8 mouse cellular contexts compared by ENCODE assay signal in genomic region chr15:27795942-27796867, GRCm38 (mm10).
A peak's percentile ranks its signal among the peaks of the same experiment; 100 is the strongest.
DNase-seq lines count a peak whose midpoint lies in the region; ATAC-seq lines count a peak whose summit lies in the region.

No protein-coding gene starts in this region.

- H3K9ac ChIP-seq in heart, embryonic 13.5 days: no peak overlapping the region
- no peak overlapping the region for H3K9ac ChIP-seq in liver, embryonic 11.5 days (ENCODE audit: low read depth, low read length)

- no peaks in the 10 kb centered on the region for H3K27me3 ChIP-seq in heart, embryonic 13.5 days (replicated peaks)
- no peaks in the 10 kb centered on the region for H3K27me3 ChIP-seq in liver, embryonic 11.5 days (replicated peaks; ENCODE audit: control insufficient read depth, insufficient read depth, low read length)

- H3K36me3 ChIP-seq in heart, embryonic 13.5 days: peaks cover 28% of the 10 kb centered on the region
- H3K36me3 ChIP-seq in liver, embryonic 11.5 days (ENCODE audit: control insufficient read depth, insufficient read depth, low read length): no peaks in the 10 kb centered on the region

- peak; percentile 35 for ATAC-seq in frontal cortex, adult (ENCODE audit: low TSS enrichment)
- no peak for ATAC-seq in heart, embryonic 13.5 days (ENCODE audit: extremely low read depth, insufficient number of reproducible peaks, low FRiP score, low TSS enrichment)
- no peak for ATAC-seq in liver, embryonic 11.5 days (replicated peaks; ENCODE audit: low FRiP score)
- ATAC-seq in megakaryocyte-erythroid progenitor cell, adult 5-6 weeks (replicated peaks; ENCODE audit: low FRiP score, low TSS enrichment, poor library complexity, severe bottlenecking): no peak

- peak overlapping the region; percentile 70 for H3K27ac ChIP-seq in heart, embryonic 13.5 days (replicated peaks)
- H3K27ac ChIP-seq in liver, embryonic 11.5 days (ENCODE audit: low read depth, low read length): peak overlapping the region; percentile 57; the same call in 1 of the 2 replicates

- no peak for DNase-seq in frontal cortex, postnatal 10 days (ENCODE audit: low spot score in 2 of 2)
- peak; percentile 60 for DNase-seq in CD4-positive helper T cell, adult 2 months (ENCODE audit: low read depth, low spot score)
- no peak for DNase-seq in liver, embryonic 11.5 days (ENCODE audit: low spot score)
- DNase-seq in right cerebral cortex, postnatal 14 days: no peak
- DNase-seq in gastrocnemius, postnatal 36 days: no peak

- H3K4me3 ChIP-seq in heart, embryonic 13.5 days: no peak overlapping the region
- no peak overlapping the region for H3K4me3 ChIP-seq in liver, embryonic 11.5 days (ENCODE audit: low read depth, low read length)

- peaks cover 64% of the 10 kb centered on the region for H3K4me1 ChIP-seq in heart, embryonic 13.5 days
- H3K4me1 ChIP-seq in liver, embryonic 11.5 days (replicated peaks; ENCODE audit: control insufficient read depth, insufficient read depth, low read length): no peaks in the 10 kb centered on the region; the same call in 1 of the 2 replicates

- H3K4me2 ChIP-seq in heart, embryonic 13.5 days: no peak overlapping the region
- H3K4me2 ChIP-seq in liver, embryonic 11.5 days: no peak overlapping the region

- intact Hi-C loops in gastrocnemius, postnatal 36 days (cut with DNase I): no loop called here

- whole genome bisulfite sequencing in heart, embryonic 13.5 days: 65% methylated on average over 21 of the region's 22 CpGs
- 75% methylated on average over 22 of the region's 22 CpGs for WGBS in liver, embryonic 11.5 days

- no peaks in the 10 kb centered on the region for H3K9me3 ChIP-seq in heart, embryonic 13.5 days
- no peaks in the 10 kb centered on the region for H3K9me3 ChIP-seq in liver, embryonic 11.5 days (ENCODE audit: control insufficient read depth, low read length)
